Mouse (Mus musculus) gastrocnemius, postnatal 4 days (tissue): ENCODE measurements around the gene Ceacam10. TPM values are rescaled to one million over a fixed set of nuclear protein-coding genes. Genes with fewer than 3 reads are reported as not detected.
"Not testable (repeated sequence)": the region's sequence is repeated elsewhere in the genome, so short reads cannot be mapped to it uniquely, and the experiment has no call there.

ENCODE experiments used
- DNase-seq, 2 experiments: peaks; one replicate each; pipeline ENCODE4 v3.0.0; 2021 to 2022; ENCODE audit warnings: low spot score in 2 of 2, mixed read lengths in 2 of 2
- long read RNA-seq, 2 experiments: library from polyadenylated mRNA; stranded (forward); transcript quantifications; one replicate each; pipeline ENCODE4 v2.0.0; 2021
- total RNA-seq, 2 experiments: library from RNA; stranded (reverse); gene quantifications; 2 replicates each; pipeline ENCODE4 v1.2.3; 2021

The Ceacam10 gene
- not detected for total RNA-seq
- long read RNA-seq, experiment 1 = 0 reads
- long read RNA-seq, experiment 2 = 0 reads

GRCm38 (mm10) chr7:24776918-24777317 is at the start of gene Ceacam10:
Ceacam10 (plus strand) TSS chr7:24777206.
- not testable (repeated sequence) for DNase-seq

DNA sequence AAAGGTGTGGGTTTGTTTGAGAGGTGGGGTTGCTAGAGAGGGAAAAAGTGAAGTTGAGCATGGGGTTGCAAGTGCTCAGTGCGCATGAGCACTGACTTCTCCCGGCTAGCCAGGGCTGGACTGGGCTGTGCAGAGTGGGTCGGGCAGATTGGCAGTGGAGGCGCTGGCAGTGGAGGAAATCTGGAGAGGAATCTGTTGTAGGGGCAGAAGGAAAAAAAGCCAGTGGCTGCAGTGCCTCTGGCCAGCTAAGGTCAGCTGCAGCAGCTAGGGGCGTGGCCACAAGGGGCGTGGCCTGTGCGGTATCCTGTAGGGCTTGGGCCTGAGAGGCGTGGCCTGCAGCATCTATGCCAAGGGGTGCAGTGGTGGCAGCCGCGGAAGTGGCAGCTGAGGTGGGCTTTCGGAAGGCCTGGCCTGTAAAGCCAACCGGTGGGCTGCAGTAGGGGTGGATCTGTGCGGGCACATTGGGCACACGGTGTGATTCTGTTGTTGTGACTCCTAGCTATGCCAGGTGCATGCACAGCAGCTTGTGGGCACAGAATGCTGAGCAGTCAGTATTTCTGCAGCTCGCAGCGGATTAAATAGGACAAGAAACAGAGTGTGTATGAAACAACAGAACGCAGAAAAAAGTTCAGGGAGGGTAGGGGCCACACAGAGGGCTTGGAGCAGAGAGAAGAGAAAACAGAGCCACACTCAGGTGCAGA is 40.9 kb upstream of the Ceacam10 start:
- DNase-seq = peak in 1 of 2 experiments; percentile 18

DNA sequence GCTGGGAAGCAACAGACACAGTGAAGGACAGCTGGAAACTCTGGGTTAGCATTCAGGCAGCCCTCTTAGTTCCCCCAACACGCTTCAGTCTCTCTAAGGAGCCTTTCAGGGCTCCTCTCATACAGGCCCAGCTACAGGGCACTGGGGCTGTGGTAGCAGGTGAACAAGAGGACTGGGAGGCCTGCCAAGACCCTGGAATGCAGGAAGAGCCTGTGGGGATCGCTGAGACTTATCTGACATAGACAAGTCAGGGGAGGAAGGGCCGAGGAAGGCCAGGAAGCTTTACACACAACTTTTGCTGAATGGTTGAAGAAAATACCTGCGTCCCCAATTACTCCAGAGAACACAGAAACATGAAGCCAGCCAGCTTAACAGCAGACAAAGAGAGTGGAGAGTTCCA is 26.3 kb upstream of the Ceacam10 start:
- no peak for DNase-seq

GRCm38 (mm10) chr7:24751610-24752009 is 25.4 kb upstream of the Ceacam10 start:
- DNase-seq = no peak

DNA sequence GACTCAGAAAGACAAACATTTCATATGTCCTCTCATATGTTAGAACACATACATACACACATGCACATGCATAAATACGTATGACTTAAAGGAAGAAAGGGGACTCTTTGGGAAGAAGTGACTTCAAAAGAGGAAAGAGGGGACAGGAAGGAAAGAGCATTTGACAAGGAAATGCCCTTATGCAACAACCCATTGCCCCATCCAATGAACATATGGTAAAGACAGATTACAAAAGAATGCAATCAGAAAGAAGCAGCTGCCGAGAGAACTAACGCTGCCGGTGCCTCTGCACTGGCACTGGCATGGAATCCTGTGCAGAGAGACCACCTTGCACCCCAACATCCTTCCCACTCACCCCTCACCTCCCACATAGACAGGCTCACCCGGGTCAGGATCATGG is 23.5 kb upstream of the Ceacam10 start:
- DNase-seq = no peak

DNA sequence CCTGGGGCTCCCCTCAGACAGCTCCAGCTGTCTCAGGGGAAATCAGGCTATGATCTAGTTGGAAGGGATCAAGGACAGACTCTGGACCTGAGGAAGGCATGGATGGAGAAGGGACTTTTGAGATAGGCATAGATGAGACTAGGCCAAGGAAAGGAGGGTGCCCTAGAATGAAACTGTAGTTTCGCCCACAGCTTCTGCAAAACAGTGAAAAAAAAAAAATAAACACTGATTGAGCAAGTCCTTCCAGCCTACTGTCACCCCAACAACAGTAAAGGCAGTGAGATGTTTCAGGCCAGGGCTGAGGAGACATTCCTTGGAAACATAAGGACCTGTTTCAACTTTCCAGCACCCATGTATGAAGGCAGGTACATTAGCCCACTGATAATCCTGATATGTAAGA is 18.5 kb upstream of the Ceacam10 start:
- DNase-seq = no peak

GRCm38 (mm10) chr7:24760211-24760610 is 16.8 kb upstream of the Ceacam10 start, which contains the start of gene Cd177:
Cd177 (minus strand) TSS chr7:24760311.
- no peak for DNase-seq

DNA sequence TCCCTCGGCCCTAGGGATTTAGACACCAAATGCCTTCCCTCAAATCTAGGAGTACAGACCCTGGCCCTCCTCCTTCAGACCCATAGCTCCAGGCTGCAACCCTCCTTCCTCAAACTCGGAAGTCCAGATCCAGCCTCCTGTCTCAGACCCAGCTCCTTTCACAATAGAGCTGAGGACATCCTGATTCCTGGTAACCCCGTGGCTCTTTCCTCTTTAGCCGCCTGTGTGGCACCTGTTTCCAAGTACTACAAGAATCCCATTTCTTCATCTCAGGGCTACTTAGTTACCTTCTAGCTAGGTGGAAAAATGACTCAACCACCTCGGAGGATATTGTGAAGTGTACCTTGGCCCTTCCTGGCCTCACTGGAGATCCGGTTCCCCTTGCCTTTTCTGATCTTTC is 15.8 kb upstream of the Ceacam10 start:
- no peak for DNase-seq

GRCm38 (mm10) chr7:24762574-24762973 is 14.4 kb upstream of the Ceacam10 start:
- DNase-seq = no peak

GRCm38 (mm10) chr7:24771361-24771760 is 5.6 kb upstream of the Ceacam10 start:
- no peak for DNase-seq

GRCm38 (mm10) chr7:24773942-24774535 is 3.0 kb upstream of the Ceacam10 start:
- no peak for DNase-seq

GRCm38 (mm10) chr7:24776145-24776544 is 861 bp upstream of the Ceacam10 start:
- no peak for DNase-seq

DNA sequence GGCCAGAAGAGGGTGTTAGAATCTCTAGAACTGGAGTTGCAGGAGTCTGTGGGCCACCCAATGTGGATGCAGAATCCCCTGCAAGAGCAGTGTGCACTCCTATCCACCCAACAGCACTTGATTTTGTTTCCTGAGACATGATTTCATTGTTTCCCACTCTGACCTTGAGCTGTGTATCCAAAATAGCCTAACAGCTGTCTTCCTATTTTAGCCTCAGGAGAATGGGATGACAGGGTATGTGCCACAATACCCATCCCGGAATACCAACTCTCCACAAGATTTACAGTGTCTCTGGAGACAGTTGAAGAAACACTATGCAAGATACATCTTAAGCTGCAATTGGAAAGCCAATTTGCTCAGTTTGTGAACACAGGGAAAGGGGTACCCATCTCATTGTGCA is 20.9 kb downstream of the Ceacam10 start:
- DNase-seq = no peak

DNA sequence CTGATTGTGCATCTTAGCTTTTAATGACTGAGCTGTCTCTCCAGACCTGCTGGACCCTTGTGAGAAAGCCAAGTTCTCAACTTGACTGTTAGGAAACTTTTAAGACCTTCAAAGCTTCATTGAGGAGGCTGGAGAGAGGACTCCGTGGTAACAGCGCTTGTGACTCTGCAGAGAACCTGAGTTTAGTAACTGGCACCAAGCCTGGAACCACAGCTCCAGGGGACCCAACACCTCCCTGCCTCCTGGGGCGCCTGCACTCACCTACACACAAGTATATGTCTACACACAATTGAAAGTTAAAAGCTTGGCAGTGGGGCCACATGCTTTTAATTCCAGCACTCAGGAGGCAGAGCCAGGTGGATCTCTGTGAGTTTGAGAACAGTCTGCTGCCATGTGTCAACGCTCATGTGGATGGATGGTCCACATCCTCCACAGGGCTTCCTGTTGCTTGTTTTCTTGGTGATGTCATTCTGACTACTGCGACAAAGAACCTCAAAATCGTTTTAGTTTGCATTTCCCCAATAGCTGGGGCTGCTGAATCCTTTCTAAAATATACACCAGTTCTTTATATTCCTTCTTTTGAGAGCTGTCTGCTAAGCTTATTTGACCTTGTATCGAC is 25.3 kb downstream of the Ceacam10 start:
- DNase-seq = no peak

DNA sequence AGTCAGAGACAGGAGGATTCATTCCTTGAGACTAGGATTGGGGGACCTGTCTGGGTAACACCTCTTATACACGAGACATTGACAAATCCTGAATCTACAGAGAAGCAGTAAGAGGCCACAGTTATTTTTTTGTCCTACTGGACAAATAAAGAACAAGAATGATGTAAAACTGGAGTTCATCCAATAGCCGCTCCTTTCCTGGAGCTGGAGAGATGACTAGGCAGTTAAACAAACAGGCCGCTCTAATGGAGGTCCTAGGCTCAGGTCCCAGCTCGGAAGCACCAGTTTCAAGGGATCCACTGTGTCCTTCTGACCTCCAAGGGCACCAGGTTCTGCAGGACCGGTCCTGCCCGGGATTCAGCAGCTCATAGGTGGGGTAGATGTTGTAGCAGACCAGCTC is 27.8 kb downstream of the Ceacam10 start:
- no peak for DNase-seq

DNA sequence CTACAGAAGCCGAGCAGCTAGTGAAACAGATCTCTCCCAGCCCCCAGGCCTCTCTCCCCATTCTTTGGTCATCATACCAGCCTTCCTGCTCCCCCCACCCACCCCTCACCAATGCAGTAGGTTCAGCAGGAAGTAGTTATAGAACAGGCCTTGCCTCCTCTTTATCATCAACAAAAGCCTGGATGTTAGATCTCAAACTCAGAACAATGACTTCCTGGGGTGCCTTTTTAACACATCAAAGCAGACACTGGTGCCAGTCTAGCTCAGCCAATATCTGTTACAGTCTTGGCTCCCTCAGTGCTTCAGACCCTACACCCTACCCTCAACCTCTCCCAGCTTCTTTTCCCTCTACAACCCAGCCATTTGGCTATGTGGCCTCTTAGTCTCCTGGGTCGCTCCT is 32.0 kb downstream of the Ceacam10 start:
- no peak for DNase-seq

- peak in 1 of 2 experiments; percentile 33 for DNase-seq
Observed at GRCm38 (mm10) chr7:24817502-24817901, 40.5 kb downstream of the Ceacam10 start.

GRCm38 (mm10) chr7:24824452-24824851 is 47.4 kb downstream of the Ceacam10 start:
- no peak for DNase-seq

GRCm38 (mm10) chr7:24827181-24827580 is 50.2 kb downstream of the Ceacam10 start:
- no peak for DNase-seq
